Mouse (Mus musculus) adrenal gland, adult 18-20 months (tissue): ENCODE results near the gene Mfap2. TPM values are rescaled to one million over a fixed set of nuclear protein-coding genes. Genes with fewer than 3 reads are reported as not detected.

ENCODE experiments used
- DNase-seq, 2 experiments: peaks; one replicate each; pipeline ENCODE4 v3.0.0; 2021 to 2022; ENCODE audit warnings: low spot score in 2 of 2
- total RNA-seq, 2 experiments: library from RNA; stranded (reverse); gene quantifications; 1 replicate in 1 of 2; 2 replicates in 1 of 2; pipeline ENCODE4 v1.2.3; 2021

Mfap2 gene
- total RNA-seq, 2 experiments from 2014 or later, result 6.4 to 6.6 TPM

GRCm38 (mm10) chr4:140986711-140987395 is 23.4 kb upstream of the Mfap2 start, which contains the start of gene Atp13a2:
TSS of gene Atp13a2 (plus strand) at chr4:140986873.
- DNase-seq, result peak; percentile 91 to 93

GRCm38 (mm10) chr4:140987476-140987875 is 22.7 kb upstream of the Mfap2 start:
- no peak for DNase-seq

GRCm38 (mm10) chr4:140988706-140989290 is 21.4 kb upstream of the Mfap2 start:
- DNase-seq, result no peak

- DNase-seq, result no peak
Measured at GRCm38 (mm10) chr4:140989447-140989846, 20.8 kb upstream of the Mfap2 start.

GRCm38 (mm10) chr4:140992215-140992614 is 18.0 kb upstream of the Mfap2 start:
- DNase-seq, result no peak

- DNase-seq, result no peak
Measured at GRCm38 (mm10) chr4:140993846-140994245, 16.4 kb upstream of the Mfap2 start.

- DNase-seq, result no peak
Measured at GRCm38 (mm10) chr4:140995811-140996210, 14.4 kb upstream of the Mfap2 start.

GRCm38 (mm10) chr4:140996812-140997211 is 13.4 kb upstream of the Mfap2 start:
- DNase-seq, result no peak

- peak; percentile 67 for DNase-seq
Measured at GRCm38 (mm10) chr4:141005983-141006382, 4.2 kb upstream of the Mfap2 start.

- peak in 1 of 2 experiments; percentile 47 for DNase-seq
Measured at GRCm38 (mm10) chr4:141008028-141008427, 2.2 kb upstream of the Mfap2 start.

- no peak for DNase-seq
Measured at GRCm38 (mm10) chr4:141010526-141010925, 308 bp downstream of the Mfap2 start.

GRCm38 (mm10) chr4:141010941-141011429 is 767 bp downstream of the Mfap2 start:
- no peak for DNase-seq

GRCm38 (mm10) chr4:141011556-141012328 is 1.5 kb downstream of the Mfap2 start:
- no peak for DNase-seq

- DNase-seq, result no peak
Measured at GRCm38 (mm10) chr4:141012558-141012957, 2.3 kb downstream of the Mfap2 start.

- DNase-seq, result no peak
Measured at GRCm38 (mm10) chr4:141014114-141014513, 3.9 kb downstream of the Mfap2 start.

GRCm38 (mm10) chr4:141014856-141015255 is 4.6 kb downstream of the Mfap2 start:
- DNase-seq, result no peak

- DNase-seq, result no peak
Measured at GRCm38 (mm10) chr4:141015356-141015755, 5.1 kb downstream of the Mfap2 start.

GRCm38 (mm10) chr4:141016311-141016710 is 6.1 kb downstream of the Mfap2 start:
- no peak for DNase-seq

- no peak for DNase-seq
Measured at GRCm38 (mm10) chr4:141017657-141018436, 7.6 kb downstream of the Mfap2 start.

GRCm38 (mm10) chr4:141020220-141020619 is 10.0 kb downstream of the Mfap2 start:
- DNase-seq, result no peak
